Mouse (Mus musculus) embryonic facial prominence, embryonic 11.5 days (tissue): ENCODE results near the gene Col27a1. TPM values are rescaled to one million over a fixed set of nuclear protein-coding genes. Genes with fewer than 3 reads are reported as not detected.

Experiments used
- ATAC-seq: fragments of 200-750 bp; cut with Nextera tagmentation; replicated peaks from 2 replicates; pipeline ENCODE4 v1.8.0; 2017; ENCODE audit warnings: low read depth; ENCODE audit not compliant: insufficient number of reproducible peaks, low FRiP score, low TSS enrichment
- DNase-seq: peaks from one replicate; pipeline ENCODE4 v3.0.0-alpha.2; 2015; ENCODE audit warnings: low spot score
- H3K27ac ChIP-seq: fragments of 300-500 bp; sonication (generic); replicated peaks from 2 replicates; pipeline ENCODE4 v1.5.1; 2014; ENCODE audit warnings: mild to moderate bottlenecking, low read depth, low read length, control low read depth
- H3K27me3 ChIP-seq: fragments of 300-500 bp; sonication (generic); 2 replicates; pipeline ENCODE4 v1.6.1; 2014; ENCODE audit warnings: mild to moderate bottlenecking, low read length, moderate library complexity, mixed read lengths; ENCODE audit not compliant: control insufficient read depth, insufficient read depth
- H3K36me3 ChIP-seq: fragments of 300-500 bp; sonication (generic); replicated peaks from 2 replicates; pipeline ENCODE4 v1.6.1; 2014; ENCODE audit warnings: low read depth, mild to moderate bottlenecking, low read length, moderate library complexity, mixed read lengths; ENCODE audit not compliant: control insufficient read depth, insufficient read depth
- H3K4me1 ChIP-seq: fragments of 300-500 bp; sonication (generic); 2 replicates; pipeline ENCODE4 v1.6.1; 2014; ENCODE audit warnings: low read length, mixed read lengths; ENCODE audit not compliant: control insufficient read depth, insufficient read depth
- H3K4me2 ChIP-seq: fragments of 300-500 bp; sonication (generic); 2 replicates; pipeline ENCODE4 v1.6.1; 2014; ENCODE audit warnings: low read depth, mild to moderate bottlenecking, control low read depth, low read length, moderate library complexity
- H3K4me3 ChIP-seq: fragments of 300-500 bp; sonication (generic); 2 replicates; pipeline ENCODE4 v1.5.1; 2014; ENCODE audit warnings: low read depth, low read length, control low read depth
- H3K9ac ChIP-seq: fragments of 300-500 bp; sonication (generic); replicated peaks from 2 replicates; pipeline ENCODE4 v1.6.1; 2014; ENCODE audit warnings: mild to moderate bottlenecking, control low read depth, low read length
- H3K9me3 ChIP-seq: fragments of 300-500 bp; sonication (generic); replicated peaks from 2 replicates; pipeline ENCODE4 v1.6.1; 2016; ENCODE audit warnings: mild to moderate bottlenecking, low read length, inconsistent platforms, mixed read lengths; ENCODE audit not compliant: control insufficient read depth
- WGBS: fragments of 180-500 bp; shearing (Covaris S2); extraction: QIAGEN DNeasy Blood & Tissue Kit; methylation state at CpG from one replicate; pipeline ENCODE4 v1.1.7; 2014; 5-methylcytosine and 5-hydroxymethylcytosine counted together
- polyA plus RNA-seq: library from polyadenylated mRNA; unstranded; fragments of >200 nt; fragmentation: Nextera tagmentation; extraction: Ambion mirVana; gene quantifications from 2 replicates; pipeline ENCODE4 v1.2.1, GENCODE M21; 2014

The Col27a1 gene
- polyA plus RNA-seq, 1 experiment from 2014 or later = 4.9 TPM

DNA sequence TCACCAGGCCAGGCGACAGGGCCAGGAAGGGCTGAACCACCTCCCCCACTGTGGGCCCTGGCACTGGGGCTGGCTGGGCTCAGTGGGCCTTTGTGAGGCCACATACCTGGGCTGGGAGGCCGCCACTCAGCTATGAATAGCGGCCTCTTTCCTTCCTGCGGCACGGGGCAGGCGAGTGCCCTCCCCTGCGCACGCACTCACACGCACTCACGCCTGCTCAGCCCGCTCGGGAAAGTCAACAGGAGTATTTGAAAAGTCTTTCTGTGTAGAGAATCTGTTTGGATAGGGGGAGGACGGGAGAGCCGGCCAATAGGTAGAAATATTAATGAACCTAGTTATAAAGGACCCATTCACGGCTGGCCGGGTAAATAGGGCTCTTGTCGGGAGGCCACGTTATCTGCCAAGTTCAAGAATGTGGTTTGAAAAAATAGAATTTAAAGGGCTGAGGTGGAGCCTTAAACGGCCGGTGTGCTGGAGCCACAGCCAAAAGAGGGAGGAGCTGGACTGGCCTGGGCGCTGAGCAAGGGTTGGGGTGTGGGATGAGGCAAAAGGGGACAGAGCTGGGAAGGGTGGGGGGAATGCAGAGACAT is 27.4 kb upstream of the Col27a1 start:
- DNase-seq = peak; percentile 24
- Histone ChIP-seq H3K4me2 (no peak overlapping the region), H3K4me1 (no peaks in the 10 kb centered on the region), H3K9ac (no peak overlapping the region), H3K9me3 (no peaks in the 10 kb centered on the region), H3K36me3 (no peaks in the 10 kb centered on the region), H3K27ac (no peak overlapping the region), H3K27me3 (no peaks in the 10 kb centered on the region), H3K4me3 (no peak overlapping the region)
- 49% methylated on average over 21 of the region's 21 CpGs for WGBS
- ATAC-seq = peak; percentile 55

DNA sequence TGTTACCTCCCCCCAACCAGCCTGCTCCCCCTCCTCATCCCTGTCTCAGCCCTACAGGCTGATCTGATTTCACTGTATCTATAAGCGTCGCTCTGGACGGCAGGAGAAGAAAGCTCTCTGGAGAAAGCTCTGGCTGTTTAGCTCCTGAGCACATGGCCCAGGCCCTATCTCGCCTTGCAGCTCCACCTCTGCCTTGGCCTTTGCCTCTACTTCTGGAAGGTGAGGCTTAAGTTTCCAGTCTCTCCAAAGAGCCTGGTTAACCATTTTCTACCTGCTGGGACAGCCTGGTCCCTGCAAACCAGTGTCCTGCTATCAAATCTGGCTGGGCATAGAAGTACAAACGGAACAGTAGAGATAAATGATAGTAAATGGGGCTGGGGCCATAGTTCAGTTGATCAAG is 22.2 kb upstream of the Col27a1 start:
- Histone ChIP-seq H3K36me3 (no peaks in the 10 kb centered on the region), H3K4me2 (no peak overlapping the region), H3K27ac (no peak overlapping the region), H3K4me1 (no peaks in the 10 kb centered on the region), H3K9ac (no peak overlapping the region), H3K27me3 (no peaks in the 10 kb centered on the region), H3K9me3 (no peaks in the 10 kb centered on the region), H3K4me3 (no peak overlapping the region)
- peak; percentile 22 for DNase-seq
- ATAC-seq = 0 out of 2 replicates have a peak, but pooled peaks have one; percentile 29
- WGBS = 55% methylated on average over 5 of the region's 5 CpGs

DNA sequence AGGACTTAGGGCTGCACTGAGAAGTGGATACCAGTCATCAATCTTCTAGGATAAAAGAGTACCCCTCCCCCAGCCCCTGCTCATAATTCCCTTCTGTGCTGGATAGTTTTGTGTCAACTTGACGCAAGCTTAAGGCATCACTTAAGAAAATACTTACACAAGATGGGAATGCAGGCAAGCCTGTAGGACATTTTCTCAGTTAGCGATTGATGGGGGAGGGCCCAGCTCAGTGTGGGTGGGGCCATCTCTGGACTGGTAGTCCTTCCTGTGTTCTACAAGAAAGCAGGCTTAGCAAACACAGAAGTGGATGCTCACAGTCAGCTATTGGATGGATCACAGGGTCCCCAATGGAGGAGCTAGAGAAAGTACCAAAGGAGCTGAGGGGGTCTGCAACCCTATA is 19.4 kb upstream of the Col27a1 start:
- ATAC-seq (no peak), DNase-seq (no peak)
- H3K4me2 ChIP-seq = no peak overlapping the region
- no peak overlapping the region for H3K9ac ChIP-seq
- H3K36me3 ChIP-seq = no peaks in the 10 kb centered on the region
- H3K9me3 ChIP-seq = no peaks in the 10 kb centered on the region
- 75% methylated on average over 2 of the region's 2 CpGs for WGBS
- no peak overlapping the region for H3K27ac ChIP-seq
- H3K4me3 ChIP-seq = no peak overlapping the region
- H3K27me3 ChIP-seq = no peaks in the 10 kb centered on the region
- H3K4me1 ChIP-seq = no peaks in the 10 kb centered on the region

DNA sequence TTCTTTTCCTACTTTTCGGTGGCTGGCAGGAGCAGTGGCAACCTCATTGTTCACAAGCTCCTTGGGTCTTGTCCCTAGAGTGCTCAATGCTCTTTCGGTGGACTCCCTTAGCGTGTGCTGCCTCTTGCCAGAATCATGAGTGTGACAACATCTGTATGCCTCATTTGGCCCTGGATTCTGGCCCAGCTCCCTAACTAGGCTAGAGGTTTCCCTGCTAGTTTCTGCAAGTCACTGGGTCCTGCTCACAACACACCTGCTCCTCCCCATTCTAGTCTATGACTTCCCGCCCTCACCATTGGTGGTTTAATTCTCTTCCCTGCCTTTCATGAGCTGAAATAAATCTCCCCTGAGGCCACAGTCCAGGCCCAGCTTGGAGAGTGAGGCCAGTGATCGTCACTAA is 14.4 kb upstream of the Col27a1 start:
- no peaks in the 10 kb centered on the region for H3K4me1 ChIP-seq
- WGBS = 94% methylated on average over 5 of the region's 5 CpGs
- no peaks in the 10 kb centered on the region for H3K9me3 ChIP-seq
- H3K36me3 ChIP-seq = no peaks in the 10 kb centered on the region
- no peak overlapping the region for H3K27ac ChIP-seq
- ATAC-seq (no peak), DNase-seq (no peak)
- H3K9ac ChIP-seq = no peak overlapping the region
- no peaks in the 10 kb centered on the region for H3K27me3 ChIP-seq
- no peak overlapping the region for H3K4me2 ChIP-seq
- no peak overlapping the region for H3K4me3 ChIP-seq

DNA sequence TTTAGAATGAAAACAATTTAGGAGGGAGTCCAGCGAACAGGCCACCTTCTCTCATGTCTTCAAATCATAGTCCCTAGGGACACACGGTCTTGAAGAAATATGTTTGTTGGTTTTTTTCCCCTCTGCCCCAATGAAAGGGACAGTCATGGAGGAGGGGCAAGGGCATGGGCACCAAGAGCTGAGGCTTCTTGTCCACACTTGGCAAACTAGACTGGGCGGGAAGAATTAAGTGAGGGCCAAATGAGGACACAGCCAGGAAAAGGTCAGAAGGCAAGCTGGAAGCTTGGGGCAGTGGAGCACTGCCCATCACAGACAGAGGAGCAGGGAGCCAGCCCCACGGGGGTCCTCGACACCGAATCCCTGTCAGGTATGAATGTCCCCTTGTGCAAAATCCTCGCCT is 9.9 kb upstream of the Col27a1 start:
- no peak overlapping the region for H3K4me3 ChIP-seq
- ATAC-seq (no peak), DNase-seq (no peak)
- no peaks in the 10 kb centered on the region for H3K9me3 ChIP-seq
- H3K4me2 ChIP-seq = no peak overlapping the region
- 89% methylated on average over 7 of the region's 7 CpGs for WGBS
- H3K27me3 ChIP-seq = no peaks in the 10 kb centered on the region
- no peak overlapping the region for H3K27ac ChIP-seq
- no peaks in the 10 kb centered on the region for H3K4me1 ChIP-seq
- no peak overlapping the region for H3K9ac ChIP-seq
- no peaks in the 10 kb centered on the region for H3K36me3 ChIP-seq

DNA sequence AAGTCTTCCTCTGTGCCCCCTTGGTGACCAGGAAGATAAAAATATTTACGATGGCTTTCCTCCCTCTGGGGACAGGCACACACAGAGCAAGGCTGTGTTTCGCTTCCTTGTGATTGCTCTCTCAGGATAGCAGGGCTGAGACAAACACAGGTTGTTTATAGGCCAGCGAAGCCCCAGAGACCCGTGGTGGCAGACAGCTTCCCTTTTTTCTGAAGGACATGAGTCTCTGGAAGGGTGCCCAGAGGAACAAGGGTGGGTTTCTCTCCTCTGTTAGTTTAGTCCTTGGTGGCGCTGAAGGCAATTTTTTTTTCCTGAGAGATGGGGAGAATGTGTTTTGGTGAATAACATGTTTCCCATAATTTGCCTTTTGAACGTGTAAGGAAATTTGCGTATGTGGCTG is 8.2 kb upstream of the Col27a1 start:
- Histone ChIP-seq H3K4me3 (no peak overlapping the region), H3K9ac (no peak overlapping the region), H3K27ac (no peak overlapping the region), H3K36me3 (no peaks in the 10 kb centered on the region), H3K4me1 (no peaks in the 10 kb centered on the region), H3K4me2 (no peak overlapping the region), H3K9me3 (no peaks in the 10 kb centered on the region), H3K27me3 (no peaks in the 10 kb centered on the region)
- ATAC-seq (no peak), DNase-seq (no peak)
- whole genome bisulfite sequencing = 75% methylated on average over 7 of the region's 7 CpGs

DNA sequence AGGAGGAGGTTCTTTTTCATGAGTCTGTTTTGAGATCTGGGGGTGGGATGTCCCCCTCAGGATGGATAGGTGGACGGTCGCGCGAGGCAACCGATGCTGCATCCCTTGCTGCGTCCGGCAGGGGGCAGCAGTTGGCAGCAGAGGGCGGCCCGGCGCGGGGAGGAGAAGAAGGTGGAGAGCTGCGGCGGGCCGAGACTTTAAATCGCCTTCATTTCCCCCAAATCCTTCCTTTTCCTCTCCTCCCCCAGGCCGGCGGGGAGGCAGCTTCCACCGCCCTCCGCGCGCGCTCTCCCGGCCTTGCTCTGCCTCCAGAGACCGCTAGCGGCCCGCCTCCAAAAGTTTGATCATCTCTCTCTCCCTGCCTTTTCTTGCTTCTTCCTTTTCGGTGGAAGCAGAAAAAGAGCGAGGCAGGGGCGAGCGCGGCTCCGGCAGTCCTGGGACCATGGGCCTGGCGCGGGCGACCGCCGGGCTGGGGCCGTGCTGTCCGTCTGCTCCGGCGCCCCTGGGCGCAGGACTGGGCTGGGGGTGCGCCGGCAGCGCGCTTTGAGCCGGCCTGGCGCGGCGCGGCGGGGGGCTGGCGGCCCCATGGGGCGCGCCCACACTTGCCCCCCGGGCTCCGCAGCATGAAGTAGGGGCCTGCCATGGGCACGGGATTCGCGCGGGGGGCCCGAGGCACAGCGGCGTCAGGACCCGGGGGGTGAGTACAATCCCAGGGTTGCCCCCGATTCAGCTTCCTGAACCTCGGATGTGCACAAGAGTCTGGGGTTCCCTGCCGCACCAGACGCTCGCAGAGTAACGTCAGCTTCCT is 1.6 kb downstream of the Col27a1 start:
- H3K4me1 ChIP-seq = peaks cover 3% of the 10 kb centered on the region
- no peaks in the 10 kb centered on the region; the same call in 1 of the 2 replicates for H3K27me3 ChIP-seq
- H3K4me2 ChIP-seq = peak overlapping the region; percentile 100
- H3K9ac ChIP-seq = peak overlapping the region; percentile 87
- ATAC-seq = peak; percentile 21; the same call in 1 of the 2 replicates
- peak; percentile 85 for DNase-seq
- no peaks in the 10 kb centered on the region for H3K9me3 ChIP-seq
- H3K27ac ChIP-seq = peak overlapping the region; percentile 6; the same call in 1 of the 2 replicates
- H3K4me3 ChIP-seq = peak overlapping the region; percentile 85
- H3K36me3 ChIP-seq = no peaks in the 10 kb centered on the region
- WGBS = under 1% methylated on average over 65 of the region's 71 CpGs

DNA sequence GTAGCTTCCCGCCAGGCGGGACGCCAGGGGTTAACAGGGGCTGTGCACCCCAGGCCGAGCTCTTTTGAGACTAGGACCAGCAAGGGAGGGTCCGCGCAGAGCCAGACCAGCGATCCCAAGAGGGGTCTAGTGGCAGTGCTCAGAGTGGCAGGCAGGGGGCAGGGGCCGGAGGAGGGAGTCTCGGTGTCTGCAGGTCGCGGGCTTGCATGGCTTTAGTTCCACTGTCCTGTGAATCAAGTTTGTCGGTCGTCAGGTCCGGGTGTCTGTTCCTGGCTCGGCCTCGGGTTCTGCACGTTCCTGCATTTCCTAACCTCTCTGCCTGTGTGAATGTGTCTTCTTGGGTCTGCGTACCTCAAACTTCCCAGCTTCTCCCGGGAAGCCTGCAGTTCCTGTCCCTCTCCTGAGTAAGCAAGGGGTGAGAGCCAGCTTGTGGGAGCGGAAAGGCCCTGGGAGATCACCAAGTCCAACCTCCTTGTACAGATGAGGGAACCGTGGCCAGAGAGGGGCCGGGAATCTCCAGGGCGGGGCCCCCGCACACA is 2.3 kb downstream of the Col27a1 start:
- DNase-seq = peak; percentile 78
- peak overlapping the region; percentile 100 for H3K4me2 ChIP-seq
- peak overlapping the region; percentile 85 for H3K4me3 ChIP-seq
- peak overlapping the region; percentile 87 for H3K9ac ChIP-seq
- no peak overlapping the region for H3K27ac ChIP-seq
- peak; percentile 55 for ATAC-seq
- no peaks in the 10 kb centered on the region; the same call in 1 of the 2 replicates for H3K27me3 ChIP-seq
- no peaks in the 10 kb centered on the region for H3K9me3 ChIP-seq
- H3K4me1 ChIP-seq = peaks cover 3% of the 10 kb centered on the region
- under 1% methylated on average over 24 of the region's 24 CpGs for WGBS
- no peaks in the 10 kb centered on the region for H3K36me3 ChIP-seq
